In the genomic region with DNA sequence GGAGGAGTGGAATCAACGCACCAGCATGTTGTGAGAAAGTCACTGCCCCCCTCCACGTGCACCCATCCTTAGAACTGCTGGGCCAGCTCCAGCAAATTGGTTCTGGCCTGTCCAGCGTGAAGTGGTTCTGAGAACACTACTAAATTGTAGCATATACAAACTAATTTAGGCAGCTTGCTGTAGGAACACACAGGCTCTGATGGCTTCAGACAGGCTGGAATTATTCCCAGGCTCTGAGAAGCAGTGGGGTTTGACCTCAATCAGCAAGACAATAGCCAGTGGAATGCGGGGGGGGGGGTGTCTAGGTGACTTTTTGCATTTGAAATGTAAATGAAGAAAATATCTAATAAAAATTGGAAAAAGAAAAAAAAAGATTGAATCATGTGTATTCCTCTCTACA, we compare ENCODE assay signal across 27 mouse cellular contexts.
DNase-seq lines count a peak whose midpoint lies in the region; ATAC-seq lines count a peak whose summit lies in the region.
"Had no signal": no experiment of that assay in that cellular context is flagged by ENCODE, and none has a peak within 500 bp of the region (broad histone marks: within the 10 kb centered on the region; RNA-seq: fewer than 3 reads in every experiment).

No protein-coding gene starts in this region.

- intact Hi-C loops in gastrocnemius, postnatal 36 days (cut with DNase I), result no loop called here

- peak; percentile 16 for DNase-seq in Muller cell, postnatal 12 days (ENCODE audit: inconsistent ontology term)
- DNase-seq in gastrocnemius, postnatal 36 days, result no peak
- DNase-seq: adrenal gland, adult 2 months; adrenal gland, postnatal 14 days; cerebellum, adult 11 months; cerebellum, adult 2 months; cerebellum, adult 9-11 months; cerebellum, postnatal 25 days; forebrain, postnatal 0 days; gastrocnemius, adult 2 months; gastrocnemius, postnatal 14 days; heart, adult 18-20 months; heart, postnatal 10 days; heart, postnatal 36 days had no signal

- H3K4me2 ChIP-seq in hindbrain, embryonic 12.5 days (replicated peaks), result no peak overlapping the region
- H3K4me2 ChIP-seq in hindbrain, embryonic 16.5 days (ENCODE audit: low read length), result no peak overlapping the region
- H3K4me2 ChIP-seq in midbrain, embryonic 12.5 days (replicated peaks), result no peak overlapping the region
- no peak overlapping the region for H3K4me2 ChIP-seq in midbrain, embryonic 15.5 days
- H3K4me2 ChIP-seq: embryonic facial prominence, embryonic 12.5 days; embryonic facial prominence, embryonic 15.5 days; heart, embryonic 12.5 days; heart, embryonic 15.5 days; hindbrain, embryonic 14.5 days; intestine, embryonic 15.5 days had no signal

- H3K4me1 ChIP-seq in hindbrain, embryonic 12.5 days, result peaks cover 5% of the 10 kb centered on the region; the same call in 1 of the 2 replicates
- H3K4me1 ChIP-seq in hindbrain, embryonic 16.5 days (ENCODE audit: control insufficient read depth, insufficient read depth, low read depth, low read length), result no peaks in the 10 kb centered on the region
- peaks cover 3% of the 10 kb centered on the region; the same call in 1 of the 2 replicates for H3K4me1 ChIP-seq in midbrain, embryonic 12.5 days
- H3K4me1 ChIP-seq in midbrain, embryonic 15.5 days, result no peaks in the 10 kb centered on the region; the same call in 1 of the 2 replicates
- H3K4me1 ChIP-seq: embryonic facial prominence, embryonic 12.5 days; embryonic facial prominence, embryonic 15.5 days; heart, embryonic 12.5 days; heart, embryonic 15.5 days; intestine, embryonic 15.5 days had no signal

- no peaks in the 10 kb centered on the region for H3K27me3 ChIP-seq in hindbrain, embryonic 12.5 days
- H3K27me3 ChIP-seq in hindbrain, embryonic 16.5 days (replicated peaks; ENCODE audit: control insufficient read depth, insufficient read depth, low read length), result no peaks in the 10 kb centered on the region
- H3K27me3 ChIP-seq in midbrain, embryonic 12.5 days, result no peaks in the 10 kb centered on the region
- no peaks in the 10 kb centered on the region for H3K27me3 ChIP-seq in midbrain, embryonic 15.5 days (replicated peaks)
- H3K27me3 ChIP-seq: embryonic facial prominence, embryonic 12.5 days; embryonic facial prominence, embryonic 15.5 days; heart, embryonic 12.5 days; heart, embryonic 15.5 days; intestine, embryonic 15.5 days; Patski had no signal

- no peaks in the 10 kb centered on the region for H3K9me3 ChIP-seq in hindbrain, embryonic 12.5 days (replicated peaks)
- H3K9me3 ChIP-seq in hindbrain, embryonic 16.5 days (ENCODE audit: control insufficient read depth, low read length), result no peaks in the 10 kb centered on the region
- no peaks in the 10 kb centered on the region for H3K9me3 ChIP-seq in midbrain, embryonic 12.5 days
- no peaks in the 10 kb centered on the region for H3K9me3 ChIP-seq in midbrain, embryonic 15.5 days
- H3K9me3 ChIP-seq: embryonic facial prominence, embryonic 12.5 days; embryonic facial prominence, embryonic 15.5 days; heart, embryonic 12.5 days; heart, embryonic 15.5 days; intestine, embryonic 15.5 days had no signal

- H3K36me3 ChIP-seq in hindbrain, embryonic 12.5 days, result no peaks in the 10 kb centered on the region
- H3K36me3 ChIP-seq in hindbrain, embryonic 16.5 days (ENCODE audit: control insufficient read depth, insufficient read depth, low read length), result no peaks in the 10 kb centered on the region
- no peaks in the 10 kb centered on the region for H3K36me3 ChIP-seq in midbrain, embryonic 12.5 days
- no peaks in the 10 kb centered on the region for H3K36me3 ChIP-seq in midbrain, embryonic 15.5 days (replicated peaks)
- H3K36me3 ChIP-seq: embryonic facial prominence, embryonic 12.5 days; embryonic facial prominence, embryonic 15.5 days; heart, embryonic 12.5 days; heart, embryonic 15.5 days; intestine, embryonic 15.5 days had no signal

- H3K9ac ChIP-seq in hindbrain, embryonic 12.5 days, result no peak overlapping the region
- no peak overlapping the region for H3K9ac ChIP-seq in hindbrain, embryonic 16.5 days (ENCODE audit: low read depth, low read length)
- no peak overlapping the region for H3K9ac ChIP-seq in midbrain, embryonic 12.5 days (replicated peaks)
- H3K9ac ChIP-seq in midbrain, embryonic 15.5 days, result no peak overlapping the region
- H3K9ac ChIP-seq: embryonic facial prominence, embryonic 12.5 days; embryonic facial prominence, embryonic 15.5 days; forebrain, postnatal 0 days; heart, embryonic 12.5 days; heart, embryonic 15.5 days; hindbrain, embryonic 14.5 days; intestine, embryonic 15.5 days had no signal

- H3K4me3 ChIP-seq in hindbrain, embryonic 12.5 days, result no peak overlapping the region
- no peak overlapping the region for H3K4me3 ChIP-seq in hindbrain, embryonic 16.5 days (ENCODE audit: low read length)
- no peak overlapping the region for H3K4me3 ChIP-seq in midbrain, embryonic 12.5 days
- H3K4me3 ChIP-seq in midbrain, embryonic 15.5 days, result no peak overlapping the region
- H3K4me3 ChIP-seq: embryonic facial prominence, embryonic 12.5 days; embryonic facial prominence, embryonic 15.5 days; gastrocnemius, adult 2 months; heart, embryonic 12.5 days; heart, embryonic 15.5 days; intestine, embryonic 15.5 days had no signal

- 0 out of 2 replicates have a peak, but pooled peaks have one; percentile 40 for ATAC-seq in hindbrain, embryonic 12.5 days (ENCODE audit: low FRiP score)
- ATAC-seq in hindbrain, embryonic 16.5 days, result no peak
- ATAC-seq in midbrain, embryonic 12.5 days (ENCODE audit: low FRiP score, low read depth), result 0 out of 2 replicates have a peak, but pooled peaks have one; percentile 34
- no peak for ATAC-seq in midbrain, embryonic 15.5 days (replicated peaks)
- ATAC-seq: CD4-positive, CD25-positive, alpha-beta regulatory T cell, adult 4 months; forebrain, embryonic 14.5 days; forebrain, postnatal 0 days; intestine, embryonic 15.5 days; Patski had no signal

- H3K27ac ChIP-seq in hindbrain, embryonic 12.5 days, result no peak overlapping the region
- H3K27ac ChIP-seq in hindbrain, embryonic 16.5 days (ENCODE audit: low read depth, low read length), result no peak overlapping the region
- H3K27ac ChIP-seq in midbrain, embryonic 12.5 days (replicated peaks), result no peak overlapping the region; the same call in 1 of the 2 replicates
- no peak overlapping the region for H3K27ac ChIP-seq in midbrain, embryonic 15.5 days
- H3K27ac ChIP-seq: embryonic facial prominence, embryonic 12.5 days; embryonic facial prominence, embryonic 15.5 days; gastrocnemius, adult 2 months; heart, embryonic 15.5 days; hindbrain, embryonic 14.5 days; intestine, embryonic 15.5 days had no signal

- 18% methylated on average over 4 of the region's 4 CpGs for WGBS in hindbrain, embryonic 12.5 days
- WGBS in hindbrain, embryonic 16.5 days, result 16% methylated on average over 4 of the region's 4 CpGs
- whole genome bisulfite sequencing in midbrain, embryonic 12.5 days, result 8% methylated on average over 4 of the region's 4 CpGs
- WGBS in midbrain, embryonic 15.5 days, result 5% methylated on average over 4 of the region's 4 CpGs

Comparison
In these comparisons a context has a peak if more than half of its experiments do, and no peak if none do; other contexts are left out.
1. ATAC-seq: peak in hindbrain, embryonic 12.5 days (single experiment) and midbrain, embryonic 12.5 days (single experiment); none in hindbrain, embryonic 16.5 days (single experiment) and midbrain, embryonic 15.5 days (single experiment).